Mouse (Mus musculus): ENCODE measurements around the gene Tekt2.

- TF ChIP-seq CTCF (IDR thresholded peaks at IDR 0.05; ENCODE audit: low read depth) (no peak), EP300 (optimal IDR thresholded peaks at IDR 0.05) (no peak)
Measured at GRCm38 (mm10) chr4:126331751-126332150, 6.3 kb upstream of the Tekt2 start.

All from stomach, postnatal 0 days (tissue).